Mouse (Mus musculus) hindbrain, postnatal 0 days (tissue): ENCODE results near the gene Ptprcap. TPM values are rescaled to one million over a fixed set of nuclear protein-coding genes. Genes with fewer than 3 reads are reported as not detected.

Source experiments
- ATAC-seq: fragments of 200-750 bp; cut with Nextera tagmentation; 2 replicates; pipeline ENCODE4 v1.8.0; 2017; ENCODE audit warnings: mild to moderate bottlenecking, moderate TSS enrichment, moderate library complexity
- DNase-seq: peaks from one replicate; pipeline ENCODE4 v3.0.0-alpha.2; 2015; ENCODE audit warnings: low spot score
- H3K27ac ChIP-seq: fragments of 300-500 bp; sonication (generic); 2 replicates; pipeline ENCODE4 v1.5.1; 2014; ENCODE audit warnings: mild to moderate bottlenecking
- H3K27me3 ChIP-seq: fragments of 300-500 bp; sonication (generic); 2 replicates; pipeline ENCODE4 v1.6.1; 2014; ENCODE audit warnings: low read length, mixed read lengths; ENCODE audit not compliant: insufficient read depth
- H3K36me3 ChIP-seq: fragments of 300-500 bp; sonication (generic); 2 replicates; pipeline ENCODE4 v1.6.1; 2014; ENCODE audit warnings: low read length, mixed read lengths; ENCODE audit not compliant: insufficient read depth
- H3K4me1 ChIP-seq: fragments of 300-500 bp; sonication (generic); 2 replicates; pipeline ENCODE4 v1.6.1; 2014; ENCODE audit warnings: antibody characterized with exemption, low read length, mixed read lengths; ENCODE audit not compliant: insufficient read depth
- H3K4me2 ChIP-seq: fragments of 300-500 bp; sonication (generic); 2 replicates; pipeline ENCODE4 v1.6.1; 2014; ENCODE audit warnings: low read depth, mild to moderate bottlenecking, low read length, moderate library complexity, mixed read lengths
- H3K4me3 ChIP-seq: fragments of 300-500 bp; sonication (generic); 2 replicates; pipeline ENCODE4 v1.5.1; 2014; ENCODE audit warnings: low read length
- H3K9ac ChIP-seq: fragments of 300-500 bp; sonication (generic); replicated peaks from 2 replicates; pipeline ENCODE4 v1.6.1; 2014; ENCODE audit warnings: mild to moderate bottlenecking, low read length, moderate library complexity, mixed read lengths
- H3K9me3 ChIP-seq: fragments of 300-500 bp; sonication (generic); 2 replicates; pipeline ENCODE4 v1.6.1; 2016; ENCODE audit warnings: low read length, mixed read lengths
- CTCF ChIP-seq: IDR thresholded peaks from 2 replicates; pipeline ENCODE4 v1.5.1; 2016; ENCODE audit warnings: antibody characterized with exemption, control low read depth, low read depth
- WGBS: fragments of 180-500 bp; shearing (Covaris S2); extraction: QIAGEN DNeasy Blood & Tissue Kit; methylation state at CpG from one replicate; pipeline ENCODE4 v1.1.7; 2014; 5-methylcytosine and 5-hydroxymethylcytosine counted together
- polyA plus RNA-seq: library from polyadenylated mRNA; unstranded; fragments of >200 nt; fragmentation: Nextera tagmentation; extraction: Ambion mirVana; gene quantifications from 2 replicates; pipeline ENCODE4 v1.2.1, GENCODE M21; 2015
- total RNA-seq: library from RNA; depleted of rRNA; stranded (reverse); fragments of >200 nt; gene quantifications from 2 replicates; pipeline ENCODE4 v1.2.3, GENCODE M21; 2014; rRNA removed

The Ptprcap gene
- total and polyA plus RNA-seq, 2 experiments from 2014 or later: 0.44 to 1.0 TPM

GRCm38 (mm10) chr19:4203148-4203547 lies 49.7 kb downstream of the Ptprcap start:
- DNase-seq (no peak), ATAC-seq (no peak)
- H3K4me1 ChIP-seq: peaks cover 14% of the 10 kb centered on the region
- TF ChIP-seq CTCF: no peak
- H3K9ac ChIP-seq: no peak overlapping the region; the same call in 1 of the 2 replicates
- H3K4me2 ChIP-seq: no peak overlapping the region
- 60% methylated on average over 3 of the region's 3 CpGs for whole genome bisulfite sequencing
- no peaks in the 10 kb centered on the region for H3K27me3 ChIP-seq
- H3K9me3 ChIP-seq: no peaks in the 10 kb centered on the region
- no peak overlapping the region for H3K27ac ChIP-seq
- H3K36me3 ChIP-seq: 0 out of 2 replicates have a peak, but pooled peaks cover 3% of the 10 kb centered on the region
- H3K4me3 ChIP-seq: no peak overlapping the region

GRCm38 (mm10) chr19:4203604-4204326 lies 50.4 kb downstream of the Ptprcap start:
- TF ChIP-seq CTCF: no peak
- H3K9me3 ChIP-seq: no peaks in the 10 kb centered on the region
- H3K27ac ChIP-seq: no peak overlapping the region
- 0 out of 2 replicates have a peak, but pooled peaks cover 3% of the 10 kb centered on the region for H3K36me3 ChIP-seq
- ATAC-seq (no peak), DNase-seq (no peak)
- no peaks in the 10 kb centered on the region for H3K27me3 ChIP-seq
- H3K4me3 ChIP-seq: no peak overlapping the region
- H3K4me2 ChIP-seq: no peak overlapping the region
- no peak overlapping the region for H3K9ac ChIP-seq
- H3K4me1 ChIP-seq: peaks cover 14% of the 10 kb centered on the region
- 66% methylated on average over 13 of the region's 13 CpGs for WGBS

- ATAC-seq: no peak
- Histone ChIP-seq H3K9me3 (no peaks in the 10 kb centered on the region), H3K4me2 (no peak overlapping the region), H3K4me3 (no peak overlapping the region), H3K27ac (no peak overlapping the region), H3K9ac (no peak overlapping the region), H3K4me1 (peaks cover 14% of the 10 kb centered on the region), H3K27me3 (no peaks in the 10 kb centered on the region), H3K36me3 (no peaks in the 10 kb centered on the region)
- WGBS: 49% methylated on average over 4 of the region's 4 CpGs
- no peak for DNase-seq
- TF ChIP-seq CTCF: no peak
Measured at GRCm38 (mm10) chr19:4204889-4205288, 51.5 kb downstream of the Ptprcap start.

Other genes starting within 250 kb of the Ptprcap start
Only the 30 nearest of the 34 such genes appear.
- 12.8 and 19.9 TPM in 2 replicates for gene Unc93b1, start 218.4 kb upstream of the Ptprcap start, total RNA-seq
- gene Unc93b1, start 218.4 kb upstream of the Ptprcap start, polyA plus RNA-seq: 15.3 and 16.3 TPM in 2 replicates
- not detected in 2 replicates for gene Aldh3b3, start 195.0 kb upstream of the Ptprcap start, total RNA-seq
- not detected in 2 replicates for gene Aldh3b3, start 195.0 kb upstream of the Ptprcap start, polyA plus RNA-seq
- 0.32 and 1.1 TPM in 2 replicates for gene Aldh3b2, start 181.3 kb upstream of the Ptprcap start, total RNA-seq
- gene Aldh3b2, start 181.3 kb upstream of the Ptprcap start, polyA plus RNA-seq: 0.95 and 1.4 TPM in 2 replicates
- 3.3 and 7.3 TPM in 2 replicates for gene Acy3, start 167.0 kb upstream of the Ptprcap start, total RNA-seq
- gene Acy3, start 167.0 kb upstream of the Ptprcap start, polyA plus RNA-seq: 2.8 and 3.5 TPM in 2 replicates
- not detected in 2 replicates for gene Tbx10, start 160.9 kb upstream of the Ptprcap start, total RNA-seq
- 0.36 and 0.39 TPM in 2 replicates for gene Tbx10, start 160.9 kb upstream of the Ptprcap start, polyA plus RNA-seq
- 23.5 and 29.1 TPM in 2 replicates for gene Nudt8, start 153.0 kb upstream of the Ptprcap start, total RNA-seq
- gene Nudt8, start 153.0 kb upstream of the Ptprcap start, polyA plus RNA-seq: 25.9 and 26.0 TPM in 2 replicates
- 2.5 and 3.5 TPM in 2 replicates for gene Gm49405, start 153.0 kb upstream of the Ptprcap start, total RNA-seq
- 2.1 and 2.2 TPM in 2 replicates for gene Gm49405, start 153.0 kb upstream of the Ptprcap start, polyA plus RNA-seq
- 3.7 and 3.9 TPM in 2 replicates for gene Doc2g, start 150.3 kb upstream of the Ptprcap start, total RNA-seq
- gene Doc2g, start 150.3 kb upstream of the Ptprcap start, polyA plus RNA-seq: 3.5 and 3.7 TPM in 2 replicates
- gene Ndufv1, start 140.8 kb upstream of the Ptprcap start, total RNA-seq: 160 and 203 TPM in 2 replicates
- gene Ndufv1, start 140.8 kb upstream of the Ptprcap start, polyA plus RNA-seq: 285 and 291 TPM in 2 replicates
- 317 and 335 TPM in 2 replicates for gene Gstp1, start 115.6 kb upstream of the Ptprcap start, total RNA-seq
- gene Gstp1, start 115.6 kb upstream of the Ptprcap start, polyA plus RNA-seq: 575 and 599 TPM in 2 replicates
- gene Gstp2, start 107.6 kb upstream of the Ptprcap start, total RNA-seq: 0.52 TPM in 1 of 2 replicates, not detected in the other
- gene Gstp2, start 107.6 kb upstream of the Ptprcap start, polyA plus RNA-seq: 2.2 and 3.0 TPM in 2 replicates
- not detected in 2 replicates for gene Gstp3, start 94.0 kb upstream of the Ptprcap start, total RNA-seq
- not detected in 2 replicates for gene Gstp3, start 94.0 kb upstream of the Ptprcap start, polyA plus RNA-seq
- not detected in 2 replicates for gene Cabp2, start 72.0 kb upstream of the Ptprcap start, total RNA-seq
- not detected in 2 replicates for gene Cabp2, start 72.0 kb upstream of the Ptprcap start, polyA plus RNA-seq
- 49.4 and 57.5 TPM in 2 replicates for gene Cdk2ap2, start 56.4 kb upstream of the Ptprcap start, total RNA-seq
- 63.9 and 64.6 TPM in 2 replicates for gene Cdk2ap2, start 56.4 kb upstream of the Ptprcap start, polyA plus RNA-seq
- gene Pitpnm1, start 53.6 kb upstream of the Ptprcap start, total RNA-seq: 134 and 142 TPM in 2 replicates
- 88.0 and 91.9 TPM in 2 replicates for gene Pitpnm1, start 53.6 kb upstream of the Ptprcap start, polyA plus RNA-seq
- gene Aip, start 27.7 kb upstream of the Ptprcap start, total RNA-seq: 33.4 and 38.2 TPM in 2 replicates
- gene Aip, start 27.7 kb upstream of the Ptprcap start, polyA plus RNA-seq: 89.4 and 94.3 TPM in 2 replicates
- 0.37 TPM in 1 of 2 replicates, not detected in the other for gene Gpr152, start 13.8 kb upstream of the Ptprcap start, total RNA-seq
- gene Gpr152, start 13.8 kb upstream of the Ptprcap start, polyA plus RNA-seq: 0.05 TPM in 1 of 2 replicates, not detected in the other
- not detected in 2 replicates for gene Cabp4, start 9.6 kb upstream of the Ptprcap start, total RNA-seq
- 0.29 and 0.51 TPM in 2 replicates for gene Cabp4, start 9.6 kb upstream of the Ptprcap start, polyA plus RNA-seq
- gene Coro1b, start 5.0 kb upstream of the Ptprcap start, total RNA-seq: 71.5 and 137 TPM in 2 replicates
- gene Coro1b, start 5.0 kb upstream of the Ptprcap start, polyA plus RNA-seq: 90.7 and 114 TPM in 2 replicates
- 17.6 and 24.7 TPM in 2 replicates for gene Rps6kb2, start 9.8 kb downstream of the Ptprcap start, total RNA-seq
- 49.6 and 56.5 TPM in 2 replicates for gene Rps6kb2, start 9.8 kb downstream of the Ptprcap start, polyA plus RNA-seq
- gene Carns1, start 21.9 kb downstream of the Ptprcap start, total RNA-seq: 5.5 and 8.3 TPM in 2 replicates
- gene Carns1, start 21.9 kb downstream of the Ptprcap start, polyA plus RNA-seq: 7.1 and 7.5 TPM in 2 replicates
- 2.7 and 3.8 TPM in 2 replicates for gene Tbc1d10c, start 37.7 kb downstream of the Ptprcap start, total RNA-seq
- gene Tbc1d10c, start 37.7 kb downstream of the Ptprcap start, polyA plus RNA-seq: 0.95 and 1.4 TPM in 2 replicates
- gene Ppp1ca, start 38.5 kb downstream of the Ptprcap start, total RNA-seq: 502 and 597 TPM in 2 replicates
- gene Ppp1ca, start 38.5 kb downstream of the Ptprcap start, polyA plus RNA-seq: 564 and 571 TPM in 2 replicates
- 15.8 and 25.8 TPM in 2 replicates for gene Rad9a, start 48.1 kb downstream of the Ptprcap start, total RNA-seq
- gene Rad9a, start 48.1 kb downstream of the Ptprcap start, polyA plus RNA-seq: 13.7 and 14.6 TPM in 2 replicates
- 0.42 and 3.8 TPM in 2 replicates for gene Clcf1, start 60.6 kb downstream of the Ptprcap start, total RNA-seq
- gene Clcf1, start 60.6 kb downstream of the Ptprcap start, polyA plus RNA-seq: 0.83 TPM in 2 replicates
- not detected in 2 replicates for gene AC109138.7, start 60.8 kb downstream of the Ptprcap start, total RNA-seq
- gene AC109138.7, start 60.8 kb downstream of the Ptprcap start, polyA plus RNA-seq: not detected in 2 replicates
- 28.1 and 28.7 TPM in 2 replicates for gene Pold4, start 78.3 kb downstream of the Ptprcap start, total RNA-seq
- 24.5 and 26.2 TPM in 2 replicates for gene Pold4, start 78.3 kb downstream of the Ptprcap start, polyA plus RNA-seq
- gene Ssh3, start 115.6 kb downstream of the Ptprcap start, total RNA-seq: 64.6 and 69.6 TPM in 2 replicates
- 18.9 and 21.8 TPM in 2 replicates for gene Ssh3, start 115.6 kb downstream of the Ptprcap start, polyA plus RNA-seq
- 97.2 and 121 TPM in 2 replicates for gene Ankrd13d, start 129.5 kb downstream of the Ptprcap start, total RNA-seq
- gene Ankrd13d, start 129.5 kb downstream of the Ptprcap start, polyA plus RNA-seq: 70.9 and 71.5 TPM in 2 replicates
- gene Grk2, start 152.6 kb downstream of the Ptprcap start, total RNA-seq: 138 and 142 TPM in 2 replicates
- 25.8 and 26.2 TPM in 2 replicates for gene Grk2, start 152.6 kb downstream of the Ptprcap start, polyA plus RNA-seq